Mouse (Mus musculus): ENCODE measurements at regions not wholly inside any gene's neighbourhood (a gene's known extent, or its start where the extent isn't known, plus 50 kb on each side); places are given as distances from the start of the nearest gene placed in this dataset.

GRCm38 (mm10) chr12:107160137-107160536 lies 328.3 kb upstream of the 3110018I06Rik start:
- TF ChIP-seq TAL1 (IDR thresholded peaks at IDR 0.05; ENCODE audit: low read length) (no peak), GATA1 (IDR thresholded peaks at IDR 0.05; ENCODE audit: low read length) (no peak)
- Histone ChIP-seq H3K9me3 (ENCODE audit: control insufficient read depth, low read length) (no peaks in the 10 kb centered on the region; the same call in 1 of the 2 replicates), H3K27me3 (ENCODE audit: control insufficient read depth) (no peaks in the 10 kb centered on the region), H3K4me1 (ENCODE audit: control insufficient read depth) (no peaks in the 10 kb centered on the region), H3K36me3 (ENCODE audit: control insufficient read depth) (no peaks in the 10 kb centered on the region), H3K4me3 (replicated peaks) (no peak overlapping the region)

GRCm38 (mm10) chr12:107160628-107161027 lies 327.8 kb upstream of the 3110018I06Rik start:
- H3K9me3 ChIP-seq (ENCODE audit: control insufficient read depth, low read length), result no peaks in the 10 kb centered on the region; the same call in 1 of the 2 replicates
- H3K36me3 ChIP-seq (ENCODE audit: control insufficient read depth), result no peaks in the 10 kb centered on the region
- no peaks in the 10 kb centered on the region for H3K27me3 ChIP-seq (ENCODE audit: control insufficient read depth)
- TF ChIP-seq TAL1 (IDR thresholded peaks at IDR 0.05; ENCODE audit: low read length), result no peak
- TF ChIP-seq GATA1 (IDR thresholded peaks at IDR 0.05; ENCODE audit: low read length), result no peak
- no peaks in the 10 kb centered on the region for H3K4me1 ChIP-seq (ENCODE audit: control insufficient read depth)
- no peak overlapping the region for H3K4me3 ChIP-seq (replicated peaks)

GRCm38 (mm10) chr12:107170926-107171325 lies 317.5 kb upstream of the 3110018I06Rik start:
- no peaks in the 10 kb centered on the region for H3K27me3 ChIP-seq (ENCODE audit: control insufficient read depth)
- no peak overlapping the region for H3K4me3 ChIP-seq (replicated peaks)
- H3K4me1 ChIP-seq (ENCODE audit: control insufficient read depth), result no peaks in the 10 kb centered on the region
- no peaks in the 10 kb centered on the region for H3K36me3 ChIP-seq (ENCODE audit: control insufficient read depth)
- H3K9me3 ChIP-seq (ENCODE audit: control insufficient read depth, low read length), result peaks cover 16% of the 10 kb centered on the region
- TF ChIP-seq TAL1 (IDR thresholded peaks at IDR 0.05; ENCODE audit: low read length) (no peak), GATA1 (IDR thresholded peaks at IDR 0.05; ENCODE audit: low read length) (no peak)

- no peak for TF ChIP-seq GATA1 (IDR thresholded peaks at IDR 0.05; ENCODE audit: low read length)
- no peak for TF ChIP-seq TAL1 (IDR thresholded peaks at IDR 0.05; ENCODE audit: low read length)
Measured at GRCm38 (mm10) chr12:107171676-107172075, 316.8 kb upstream of the 3110018I06Rik start.

GRCm38 (mm10) chr12:107178676-107179075 lies 309.8 kb upstream of the 3110018I06Rik start:
- no peak for TF ChIP-seq GATA1 (IDR thresholded peaks at IDR 0.05; ENCODE audit: low read length)
- TF ChIP-seq TAL1 (IDR thresholded peaks at IDR 0.05; ENCODE audit: low read length), result no peak
- no peaks in the 10 kb centered on the region for H3K36me3 ChIP-seq (ENCODE audit: control insufficient read depth)
- H3K4me3 ChIP-seq (replicated peaks), result no peak overlapping the region
- no peaks in the 10 kb centered on the region for H3K27me3 ChIP-seq (ENCODE audit: control insufficient read depth)
- H3K4me1 ChIP-seq (ENCODE audit: control insufficient read depth), result no peaks in the 10 kb centered on the region
- H3K9me3 ChIP-seq (ENCODE audit: control insufficient read depth, low read length), result peaks cover 35% of the 10 kb centered on the region

More at GRCm38 (mm10) chr12:107171676-107172075, 316.8 kb upstream of the 3110018I06Rik start:
- no peak overlapping the region for H3K4me3 ChIP-seq (replicated peaks)
- H3K4me1 ChIP-seq (ENCODE audit: control insufficient read depth), result no peaks in the 10 kb centered on the region
- no peaks in the 10 kb centered on the region for H3K27me3 ChIP-seq (ENCODE audit: control insufficient read depth)
- no peaks in the 10 kb centered on the region for H3K36me3 ChIP-seq (ENCODE audit: control insufficient read depth)
- H3K9me3 ChIP-seq (ENCODE audit: control insufficient read depth, low read length), result peaks cover 16% of the 10 kb centered on the region

GRCm38 (mm10) chr12:107180501-107180900 lies 307.9 kb upstream of the 3110018I06Rik start:
- Histone ChIP-seq H3K36me3 (ENCODE audit: control insufficient read depth) (no peaks in the 10 kb centered on the region), H3K4me1 (ENCODE audit: control insufficient read depth) (no peaks in the 10 kb centered on the region), H3K9me3 (ENCODE audit: control insufficient read depth, low read length) (peaks cover 41% of the 10 kb centered on the region), H3K27me3 (ENCODE audit: control insufficient read depth) (no peaks in the 10 kb centered on the region), H3K4me3 (replicated peaks) (no peak overlapping the region)
- TF ChIP-seq TAL1 (IDR thresholded peaks at IDR 0.05; ENCODE audit: low read length) (no peak), GATA1 (IDR thresholded peaks at IDR 0.05; ENCODE audit: low read length) (no peak)

GRCm38 (mm10) chr12:107181291-107181690 lies 307.1 kb upstream of the 3110018I06Rik start:
- no peaks in the 10 kb centered on the region for H3K27me3 ChIP-seq (ENCODE audit: control insufficient read depth)
- H3K9me3 ChIP-seq (ENCODE audit: control insufficient read depth, low read length), result peaks cover 45% of the 10 kb centered on the region
- no peaks in the 10 kb centered on the region for H3K4me1 ChIP-seq (ENCODE audit: control insufficient read depth)
- no peaks in the 10 kb centered on the region for H3K36me3 ChIP-seq (ENCODE audit: control insufficient read depth)
- H3K4me3 ChIP-seq (replicated peaks), result no peak overlapping the region
- TF ChIP-seq TAL1 (IDR thresholded peaks at IDR 0.05; ENCODE audit: low read length) (no peak), GATA1 (IDR thresholded peaks at IDR 0.05; ENCODE audit: low read length) (no peak)

- no peaks in the 10 kb centered on the region for H3K27me3 ChIP-seq (ENCODE audit: control insufficient read depth)
- no peaks in the 10 kb centered on the region for H3K4me1 ChIP-seq (ENCODE audit: control insufficient read depth)
- no peak for TF ChIP-seq GATA1 (IDR thresholded peaks at IDR 0.05; ENCODE audit: low read length)
- no peak for TF ChIP-seq TAL1 (IDR thresholded peaks at IDR 0.05; ENCODE audit: low read length)
- H3K36me3 ChIP-seq (ENCODE audit: control insufficient read depth), result no peaks in the 10 kb centered on the region
- no peak overlapping the region for H3K4me3 ChIP-seq (replicated peaks)
- peaks cover 47% of the 10 kb centered on the region for H3K9me3 ChIP-seq (ENCODE audit: control insufficient read depth, low read length)
Measured at GRCm38 (mm10) chr12:107182091-107182655, 306.3 kb upstream of the 3110018I06Rik start.

GRCm38 (mm10) chr12:107183283-107183682 lies 305.1 kb upstream of the 3110018I06Rik start:
- H3K36me3 ChIP-seq (ENCODE audit: control insufficient read depth), result no peaks in the 10 kb centered on the region
- no peaks in the 10 kb centered on the region for H3K27me3 ChIP-seq (ENCODE audit: control insufficient read depth)
- peaks cover 49% of the 10 kb centered on the region for H3K9me3 ChIP-seq (ENCODE audit: control insufficient read depth, low read length)
- TF ChIP-seq GATA1 (IDR thresholded peaks at IDR 0.05; ENCODE audit: low read length) (no peak), TAL1 (IDR thresholded peaks at IDR 0.05; ENCODE audit: low read length) (no peak)
- no peaks in the 10 kb centered on the region for H3K4me1 ChIP-seq (ENCODE audit: control insufficient read depth)
- H3K4me3 ChIP-seq (replicated peaks), result no peak overlapping the region

GRCm38 (mm10) chr12:107184426-107184825 lies 304.0 kb upstream of the 3110018I06Rik start:
- Histone ChIP-seq H3K9me3 (ENCODE audit: control insufficient read depth, low read length) (peaks cover 47% of the 10 kb centered on the region), H3K4me1 (ENCODE audit: control insufficient read depth) (no peaks in the 10 kb centered on the region), H3K4me3 (replicated peaks) (no peak overlapping the region), H3K36me3 (ENCODE audit: control insufficient read depth) (no peaks in the 10 kb centered on the region), H3K27me3 (ENCODE audit: control insufficient read depth) (no peaks in the 10 kb centered on the region)
- TF ChIP-seq GATA1 (IDR thresholded peaks at IDR 0.05; ENCODE audit: low read length) (no peak), TAL1 (IDR thresholded peaks at IDR 0.05; ENCODE audit: low read length) (no peak)
